Mouse (Mus musculus) embryonic facial prominence, embryonic 14.5 days (tissue): ENCODE results near the gene Zfyve28. TPM values are rescaled to one million over a fixed set of nuclear protein-coding genes. Genes with fewer than 3 reads are reported as not detected.
A peak's percentile ranks its signal among the peaks of the same experiment; 100 is the strongest.

Experiments used
- ATAC-seq: fragments of 200-750 bp; cut with Nextera tagmentation; 2 replicates; pipeline ENCODE4 v1.8.0; 2017; ENCODE audit warnings: low read depth, moderate number of reproducible peaks, moderate TSS enrichment
- DNase-seq: peaks from one replicate; pipeline ENCODE4 v3.0.0-alpha.2; 2015; ENCODE audit warnings: low spot score
- H3K27ac ChIP-seq: fragments of 300-500 bp; sonication (generic); replicated peaks from 2 replicates; pipeline ENCODE4 v1.5.1; 2014; ENCODE audit warnings: low read depth, mild to moderate bottlenecking, low read length, moderate library complexity
- H3K27me3 ChIP-seq: fragments of 300-500 bp; sonication (generic); replicated peaks from 2 replicates; pipeline ENCODE4 v1.6.1; 2014; ENCODE audit warnings: low read length; ENCODE audit not compliant: control insufficient read depth, insufficient read depth
- H3K36me3 ChIP-seq: fragments of 300-500 bp; sonication (generic); 2 replicates; pipeline ENCODE4 v1.6.1; 2014; ENCODE audit warnings: low read length, mixed read lengths; ENCODE audit not compliant: control insufficient read depth, insufficient read depth
- H3K4me1 ChIP-seq: fragments of 300-500 bp; sonication (generic); 2 replicates; pipeline ENCODE4 v1.6.1; 2014; ENCODE audit warnings: antibody characterized with exemption, low read length; ENCODE audit not compliant: control insufficient read depth, insufficient read depth
- H3K4me2 ChIP-seq: fragments of 300-500 bp; sonication (generic); 2 replicates; pipeline ENCODE4 v1.6.1; 2014; ENCODE audit warnings: low read depth, mild to moderate bottlenecking, low read length, moderate library complexity, mixed read lengths
- H3K4me3 ChIP-seq: fragments of 300-500 bp; sonication (generic); 2 replicates; pipeline ENCODE4 v1.5.1; 2014; ENCODE audit warnings: low read depth, mild to moderate bottlenecking, low read length
- H3K9ac ChIP-seq: fragments of 300-500 bp; sonication (generic); 2 replicates; pipeline ENCODE4 v1.6.1; 2014; ENCODE audit warnings: low read depth, mild to moderate bottlenecking, low read length, moderate library complexity, mixed read lengths
- H3K9me3 ChIP-seq: fragments of 300-500 bp; sonication (generic); 2 replicates; pipeline ENCODE4 v1.6.1; 2016; ENCODE audit warnings: low read length; ENCODE audit not compliant: control insufficient read depth
- WGBS: fragments of 180-500 bp; shearing (Covaris S2); extraction: QIAGEN DNeasy Blood & Tissue Kit; methylation state at CpG from one replicate; pipeline ENCODE4 v1.1.7; 2014; 5-methylcytosine and 5-hydroxymethylcytosine counted together
- polyA plus RNA-seq: library from polyadenylated mRNA; unstranded; fragments of >200 nt; fragmentation: Nextera tagmentation; extraction: Ambion mirVana; gene quantifications from 2 replicates; pipeline ENCODE4 v1.2.1, GENCODE M21; 2014

Zfyve28 gene
- polyA plus RNA-seq, 1 experiment from 2014 or later = 1.7 TPM

- Histone ChIP-seq H3K4me2 (peak overlapping the region; percentile 52), H3K27me3 (no peaks in the 10 kb centered on the region), H3K36me3 (no peaks in the 10 kb centered on the region), H3K4me1 (peaks cover 9% of the 10 kb centered on the region), H3K27ac (peak overlapping the region; percentile 28; the same call in 1 of the 2 replicates), H3K9me3 (peaks cover 3% of the 10 kb centered on the region; the same call in 1 of the 2 replicates), H3K4me3 (no peak overlapping the region), H3K9ac (no peak overlapping the region)
- DNase-seq (peak; percentile 76), ATAC-seq (0 out of 2 replicates have a peak, but pooled peaks have one; percentile 42)
- 26% methylated on average over 4 of the region's 4 CpGs for WGBS
Observed at GRCm38 (mm10) chr5:34326249-34326691, 38.0 kb upstream of the Zfyve28 start.

GRCm38 (mm10) chr5:34325286-34325685, 37.0 kb upstream of the Zfyve28 start:
- Histone ChIP-seq H3K36me3 (no peaks in the 10 kb centered on the region), H3K27me3 (no peaks in the 10 kb centered on the region), H3K4me1 (peaks cover 9% of the 10 kb centered on the region), H3K27ac (no peak overlapping the region), H3K4me3 (no peak overlapping the region), H3K9me3 (peaks cover 2% of the 10 kb centered on the region; the same call in 1 of the 2 replicates), H3K9ac (no peak overlapping the region), H3K4me2 (no peak overlapping the region)
- ATAC-seq = no peak
- DNase-seq = no peak

GRCm38 (mm10) chr5:34321236-34321635, 33.0 kb upstream of the Zfyve28 start:
- 85% methylated on average over 4 of the region's 4 CpGs for WGBS

GRCm38 (mm10) chr5:34319491-34320034, 31.3 kb upstream of the Zfyve28 start:
- ATAC-seq = no peak

More at GRCm38 (mm10) chr5:34321236-34321635, 33.0 kb upstream of the Zfyve28 start:
- no peak for ATAC-seq
- Histone ChIP-seq H3K27me3 (no peaks in the 10 kb centered on the region), H3K4me2 (no peak overlapping the region), H3K9me3 (no peaks in the 10 kb centered on the region), H3K4me1 (peaks cover 2% of the 10 kb centered on the region), H3K9ac (no peak overlapping the region), H3K27ac (no peak overlapping the region), H3K4me3 (no peak overlapping the region), H3K36me3 (no peaks in the 10 kb centered on the region)
- no peak for DNase-seq

GRCm38 (mm10) chr5:34309016-34309415, 20.8 kb upstream of the Zfyve28 start:
- Histone ChIP-seq H3K9me3 (no peaks in the 10 kb centered on the region), H3K4me1 (no peaks in the 10 kb centered on the region), H3K9ac (no peak overlapping the region), H3K27ac (no peak overlapping the region), H3K27me3 (no peaks in the 10 kb centered on the region), H3K36me3 (no peaks in the 10 kb centered on the region), H3K4me2 (no peak overlapping the region), H3K4me3 (no peak overlapping the region)
- 73% methylated on average over 3 of the region's 3 CpGs for WGBS
- no peak for DNase-seq
- ATAC-seq = no peak

More at GRCm38 (mm10) chr5:34319491-34320034, 31.3 kb upstream of the Zfyve28 start:
- Histone ChIP-seq H3K36me3 (no peaks in the 10 kb centered on the region), H3K4me3 (no peak overlapping the region), H3K4me1 (no peaks in the 10 kb centered on the region), H3K9me3 (no peaks in the 10 kb centered on the region), H3K4me2 (no peak overlapping the region), H3K9ac (no peak overlapping the region), H3K27ac (no peak overlapping the region), H3K27me3 (no peaks in the 10 kb centered on the region)
- 75% methylated on average over 2 of the region's 2 CpGs for WGBS
- no peak for DNase-seq

- no peak overlapping the region for H3K4me3 ChIP-seq
Observed at GRCm38 (mm10) chr5:34302377-34302776, 14.1 kb upstream of the Zfyve28 start.

GRCm38 (mm10) chr5:34298937-34299535, 10.8 kb upstream of the Zfyve28 start:
- 84% methylated on average over 10 of the region's 10 CpGs for WGBS
- ATAC-seq = no peak
- H3K4me1 ChIP-seq = no peaks in the 10 kb centered on the region

More at GRCm38 (mm10) chr5:34302377-34302776, 14.1 kb upstream of the Zfyve28 start:
- no peaks in the 10 kb centered on the region for H3K27me3 ChIP-seq
- H3K27ac ChIP-seq = no peak overlapping the region
- no peaks in the 10 kb centered on the region for H3K36me3 ChIP-seq
- DNase-seq (peak; percentile 20), ATAC-seq (no peak)
- H3K9ac ChIP-seq = no peak overlapping the region
- H3K9me3 ChIP-seq = no peaks in the 10 kb centered on the region
- no peak overlapping the region for H3K4me2 ChIP-seq
- no peaks in the 10 kb centered on the region for H3K4me1 ChIP-seq
- WGBS = 78% methylated on average over 7 of the region's 7 CpGs

GRCm38 (mm10) chr5:34298061-34298460, 9.8 kb upstream of the Zfyve28 start:
- DNase-seq (no peak), ATAC-seq (no peak)
- no peaks in the 10 kb centered on the region for H3K27me3 ChIP-seq
- H3K4me2 ChIP-seq = no peak overlapping the region
- no peaks in the 10 kb centered on the region for H3K4me1 ChIP-seq
- no peak overlapping the region for H3K9ac ChIP-seq
- WGBS = 39% methylated on average over 4 of the region's 4 CpGs
- no peak overlapping the region for H3K27ac ChIP-seq
- H3K4me3 ChIP-seq = no peak overlapping the region
- no peaks in the 10 kb centered on the region for H3K9me3 ChIP-seq
- H3K36me3 ChIP-seq = no peaks in the 10 kb centered on the region

More at GRCm38 (mm10) chr5:34298937-34299535, 10.8 kb upstream of the Zfyve28 start:
- DNase-seq = no peak
- Histone ChIP-seq H3K9ac (no peak overlapping the region), H3K4me2 (no peak overlapping the region), H3K27ac (no peak overlapping the region), H3K36me3 (no peaks in the 10 kb centered on the region), H3K4me3 (no peak overlapping the region), H3K9me3 (no peaks in the 10 kb centered on the region), H3K27me3 (no peaks in the 10 kb centered on the region)

- no peaks in the 10 kb centered on the region for H3K27me3 ChIP-seq
- no peak overlapping the region for H3K9ac ChIP-seq
- no peaks in the 10 kb centered on the region for H3K9me3 ChIP-seq
- no peak for DNase-seq
- ATAC-seq = no peak
- no peak overlapping the region for H3K4me2 ChIP-seq
- no peak overlapping the region for H3K4me3 ChIP-seq
- WGBS = no CpG with 5 or more reads among the region's 2 CpGs
- no peaks in the 10 kb centered on the region for H3K4me1 ChIP-seq
- no peaks in the 10 kb centered on the region for H3K36me3 ChIP-seq
- no peak overlapping the region for H3K27ac ChIP-seq
Observed at GRCm38 (mm10) chr5:34295141-34295540, 6.9 kb upstream of the Zfyve28 start.
